15 mouse cellular contexts compared by ENCODE assay signal in the genomic region with DNA sequence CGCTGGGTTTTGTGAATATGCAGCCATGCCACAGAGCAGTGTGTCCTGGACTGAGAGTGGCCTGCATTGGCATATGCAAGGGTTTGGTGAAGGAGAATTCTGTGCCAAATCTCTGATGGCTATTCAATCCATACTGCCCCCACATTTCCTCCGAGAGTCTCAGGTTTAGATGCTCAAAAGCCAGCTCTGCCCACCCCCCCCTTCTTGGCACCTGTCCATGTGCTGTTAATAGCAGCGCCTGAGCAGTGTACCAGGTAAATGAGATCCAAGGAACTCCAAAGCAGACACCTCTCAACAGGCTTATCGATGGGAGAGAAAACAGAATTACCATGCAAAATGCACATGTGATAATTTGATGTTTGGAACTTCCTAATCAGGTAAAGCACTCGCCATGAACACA.
"Had no signal": no experiment of that assay in that cellular context is flagged by ENCODE, and none has a peak within 500 bp of the region (broad histone marks: within the 10 kb centered on the region; RNA-seq: fewer than 3 reads in every experiment).

No protein-coding gene starts in this region.

- DNase-seq: lung, adult 2 months; lung, postnatal 14 days; lung, postnatal 36 days; right cerebral cortex, postnatal 14 days; thymus, adult 2 months; thymus, postnatal 25 days; thymus, postnatal 4 days had no signal

- H3K27ac ChIP-seq: lung, embryonic 15.5 days; macrophage; midbrain, embryonic 13.5 days; midbrain, embryonic 15.5 days; neural tube, embryonic 12.5 days; stomach, embryonic 15.5 days; stomach, postnatal 0 days had no signal

- H3K4me3 ChIP-seq: lung, embryonic 15.5 days; megakaryocyte, embryonic 14.5 days; midbrain, embryonic 13.5 days; midbrain, embryonic 15.5 days; neural tube, embryonic 12.5 days; stomach, embryonic 15.5 days had no signal
